Mouse (Mus musculus): ENCODE results near the gene Gm13102. TPM values are rescaled to one million over a fixed set of nuclear protein-coding genes. Genes with fewer than 3 reads are reported as not detected.

The Gm13102 gene
- polyA plus RNA-seq (2017; shearing (Covaris generic)) = not detected

GRCm38 (mm10) chr4:144106174-144106573 is at the start of gene Gm13102:
Gm13102 (plus strand) TSS chr4:144106474.

GRCm38 (mm10) chr4:144058826-144059225 is 47.4 kb upstream of the Gm13102 start, which contains the start of gene Pramel4:
Pramel4 (plus strand) TSS chr4:144059126.

Other genes with a start within 250 kb of the Gm13102 start
- gene Pramef6, start 206.1 kb upstream of the Gm13102 start, polyA plus RNA-seq (2017; shearing (Covaris generic)) = not detected
- not detected for gene Pramef25, start 155.5 kb upstream of the Gm13102 start, polyA plus RNA-seq (2017; shearing (Covaris generic))
- gene Gm13101, start 139.5 kb upstream of the Gm13102 start, polyA plus RNA-seq (2017; shearing (Covaris generic)) = not detected
- not detected for gene Pramef17, start 112.1 kb upstream of the Gm13102 start, polyA plus RNA-seq (2017; shearing (Covaris generic))
- gene Pramel4, start 47.3 kb upstream of the Gm13102 start, polyA plus RNA-seq (2017; shearing (Covaris generic)) = not detected
- gene Oog3, start 56.2 kb downstream of the Gm13102 start, polyA plus RNA-seq (2017; shearing (Covaris generic)) = not detected
- gene Oog2, start 84.2 kb downstream of the Gm13102 start, polyA plus RNA-seq (2017; shearing (Covaris generic)) = not detected
- not detected for gene C87977, start 106.8 kb downstream of the Gm13102 start, polyA plus RNA-seq (2017; shearing (Covaris generic))
- gene Pramel5, start 174.0 kb downstream of the Gm13102 start, polyA plus RNA-seq (2017; shearing (Covaris generic)) = not detected
- gene Gm13128, start 223.8 kb downstream of the Gm13102 start, polyA plus RNA-seq (2017; shearing (Covaris generic)) = not detected

All from activated CD4-positive, CD25-positive, alpha-beta regulatory T cell, adult 9 weeks (primary cell).